Mouse (Mus musculus) liver, adult 10 weeks (tissue): ENCODE measurements around the gene Scoc. TPM values are rescaled to one million over a fixed set of nuclear protein-coding genes. Genes with fewer than 3 reads are reported as not detected.

ENCODE experiments used
- polyA plus RNA-seq: library from polyadenylated mRNA; stranded (reverse); fragments of 350-450 nt; fragmentation: Illumina TruSeq; extraction: RNeasy Lipid Tissue Mini Kit (QIAGEN cat#74804); gene quantifications from one replicate; pipeline ENCODE4 v1.2.3, GENCODE M21; 2014; ENCODE audit warnings: low read depth, low replicate concordance

Gene Scoc
- polyA plus RNA-seq: 62.8 TPM

DNA sequence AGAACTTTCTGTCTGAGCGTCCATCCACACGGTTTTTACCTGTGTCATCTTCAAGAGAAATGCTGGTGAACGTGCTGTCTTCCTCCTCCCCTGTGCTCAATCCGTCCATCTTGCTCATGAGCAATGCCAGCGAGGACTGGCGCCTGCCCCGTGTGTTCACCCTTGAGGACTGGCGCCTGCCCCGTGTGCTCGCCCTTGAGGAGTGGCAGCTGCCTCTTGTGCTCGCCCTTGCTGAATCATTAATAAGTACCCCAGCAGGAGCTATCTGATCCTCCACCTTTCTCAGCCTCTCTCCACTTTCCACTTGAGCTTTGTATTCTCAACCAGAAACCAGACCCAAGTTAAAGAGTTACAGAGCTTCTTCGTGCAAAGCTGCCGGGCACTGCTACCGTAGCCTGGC, at the start of gene Scoc:
TSS of gene Scoc (minus strand) at position 170 of the 400 bp plus-strand sequence.

DNA sequence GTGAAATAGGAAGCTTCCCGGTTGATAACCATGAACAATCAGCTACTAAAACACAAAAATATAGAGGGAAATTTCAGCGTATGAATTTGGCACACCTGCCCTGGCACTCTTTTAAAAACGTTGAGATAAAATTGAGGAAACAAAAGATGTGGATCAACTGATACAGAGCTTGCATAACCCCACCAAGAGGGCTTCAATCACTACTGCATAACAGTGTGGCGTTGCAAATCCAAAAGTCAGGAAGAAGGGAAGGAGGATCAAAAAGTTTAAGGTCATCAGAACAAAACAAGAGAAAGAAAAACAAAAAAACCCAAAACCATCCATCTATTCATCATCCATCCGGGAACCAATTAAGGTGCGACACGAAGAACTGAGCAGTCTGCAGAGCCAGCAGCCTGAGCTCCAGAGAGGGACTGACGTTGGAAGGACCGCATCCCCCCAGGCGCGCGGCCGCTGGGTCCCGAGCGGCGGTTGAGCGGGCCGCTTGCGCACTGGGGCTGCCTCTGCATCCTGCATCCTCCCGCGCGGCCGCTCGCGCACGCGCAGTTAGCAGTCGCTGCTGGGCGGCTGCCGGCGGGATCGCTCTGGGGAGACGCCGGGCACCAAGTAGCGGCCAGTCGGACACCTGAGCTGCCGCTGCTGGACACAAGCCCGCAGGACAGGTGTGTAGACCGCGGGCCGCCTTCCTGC, 68.7 kb downstream of the Scoc start, which contains the start of gene Clgn:
TSS of gene Clgn (plus strand) at position 552 of the 690 bp plus-strand sequence.

Other genes with a start within 250 kb of the Scoc start
- not detected for gene Ucp1, start 168.0 kb downstream of the Scoc start, polyA plus RNA-seq
- gene Elmod2, start 125.9 kb downstream of the Scoc start, polyA plus RNA-seq: 24.2 TPM
- gene Mgat4d, start 109.9 kb downstream of the Scoc start, polyA plus RNA-seq: not detected
- gene Clgn, start 68.5 kb downstream of the Scoc start, polyA plus RNA-seq: 0.26 TPM
- not detected for gene Olfr370, start 77.4 kb upstream of the Scoc start, polyA plus RNA-seq
- gene Ndufb7, start 108.3 kb upstream of the Scoc start, polyA plus RNA-seq: 0.37 TPM
- gene Tecr, start 149.6 kb upstream of the Scoc start, polyA plus RNA-seq: 74.9 TPM
- 5.4 TPM for gene Dnajb1, start 149.8 kb upstream of the Scoc start, polyA plus RNA-seq
- gene Gipc1, start 194.3 kb upstream of the Scoc start, polyA plus RNA-seq: not detected
- not detected for gene Ptger1, start 208.3 kb upstream of the Scoc start, polyA plus RNA-seq
- gene Pkn1, start 240.8 kb upstream of the Scoc start, polyA plus RNA-seq: 2.8 TPM